Mouse (Mus musculus): Measurements from ENCODE around the gene Sccpdh. TPM values are rescaled to one million over a fixed set of nuclear protein-coding genes. Genes with fewer than 3 reads are reported as not detected.

Sccpdh gene
- polyA plus RNA-seq (2014; fragmentation: Nextera tagmentation; extraction: Ambion mirVana) = 114 and 125 TPM in 2 replicates

DNA sequence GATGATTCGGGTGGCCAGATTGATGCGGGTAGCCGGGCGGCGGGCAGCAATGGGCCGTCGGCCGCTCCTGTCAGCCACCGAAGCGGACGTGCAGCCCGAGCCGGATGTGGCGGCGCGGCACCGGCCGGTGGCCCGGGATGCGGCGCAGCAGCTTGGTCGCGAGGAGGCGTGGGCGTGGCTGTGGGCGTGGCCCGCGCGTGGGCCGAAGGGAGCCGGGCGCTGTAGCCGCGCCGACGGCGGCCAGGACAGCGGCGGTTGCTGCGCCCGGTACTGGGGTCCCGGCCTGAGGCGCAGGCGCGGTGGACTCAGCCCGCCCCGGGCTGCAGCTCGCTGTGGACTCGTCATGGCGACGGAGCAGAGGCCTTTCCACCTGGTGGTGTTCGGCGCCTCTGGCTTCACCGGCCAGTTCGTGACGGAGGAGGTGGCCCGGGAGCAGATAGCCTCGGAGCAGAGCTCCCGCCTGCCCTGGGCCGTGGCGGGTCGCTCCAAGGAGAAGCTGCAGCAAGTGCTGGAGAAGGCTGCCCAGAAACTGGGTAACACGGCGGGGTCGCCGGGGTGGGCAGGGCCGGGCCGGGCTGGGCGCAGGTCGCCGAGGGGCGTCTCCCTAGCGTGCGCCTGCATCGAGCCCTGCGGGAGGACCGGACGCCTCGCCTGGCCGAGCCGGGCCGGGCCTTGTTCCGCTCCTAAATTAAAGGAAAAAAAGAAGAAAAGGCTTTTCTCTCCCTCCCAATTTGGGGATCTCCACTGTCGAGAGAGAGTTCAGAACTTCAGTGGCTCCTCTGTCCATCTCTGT, at the start of gene Sccpdh:
Sccpdh (plus strand) TSS at position 198 of the 793 bp plus-strand sequence.
- Histone ChIP-seq H3K36me3 (ENCODE audit: control insufficient read depth, insufficient read depth, low read length) (peaks cover 7% of the 10 kb centered on the region; the same call in 1 of the 2 replicates), H3K27ac (ENCODE audit: low read depth, low read length) (peak within 1 kb of the TSS; percentile 71), H3K4me2 (ENCODE audit: low read length) (peak within 1 kb of the TSS; percentile 69), H3K27me3 (replicated peaks; ENCODE audit: control insufficient read depth, insufficient read depth, low read length) (no peaks in the 10 kb centered on the region), H3K4me1 (ENCODE audit: control insufficient read depth, insufficient read depth, low read length) (peaks cover 5% of the 10 kb centered on the region; the same call in 1 of the 2 replicates), H3K9ac (ENCODE audit: low read length) (peak within 1 kb of the TSS; percentile 90), H3K9me3 (replicated peaks; ENCODE audit: control insufficient read depth, low read length) (no peaks in the 10 kb centered on the region), H3K4me3 (ENCODE audit: low read depth, low read length) (peak within 1 kb of the TSS; percentile 86)
- WGBS = under 1% methylated on average over 83 of the region's 84 CpGs
- DNase-seq (ENCODE audit: low spot score) = peak; percentile 86
- peak; percentile 95 for ATAC-seq

DNA sequence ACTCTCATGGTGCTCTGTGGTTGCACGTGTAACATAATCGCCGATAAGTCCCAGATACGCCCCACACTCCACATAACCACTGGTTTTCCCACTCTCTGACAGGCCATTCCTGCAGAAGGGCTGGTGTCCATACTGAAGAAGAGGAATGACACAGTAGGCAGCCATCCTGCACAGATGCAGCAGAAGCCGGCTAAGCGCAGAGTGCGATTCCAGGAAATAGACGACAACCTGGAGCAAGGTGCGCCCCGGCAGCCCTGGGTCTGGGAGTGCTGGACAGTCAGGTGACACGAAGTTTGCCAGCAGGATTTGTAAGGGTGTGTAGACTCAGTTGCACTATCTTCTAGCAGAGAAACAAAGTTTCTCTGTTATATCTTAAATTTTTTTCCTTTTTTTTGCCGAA, 45.3 kb upstream of the Sccpdh start:
- Histone ChIP-seq H3K27me3 (replicated peaks; ENCODE audit: control insufficient read depth, insufficient read depth, low read length) (no peaks in the 10 kb centered on the region), H3K27ac (ENCODE audit: low read depth, low read length) (no peak overlapping the region), H3K4me1 (ENCODE audit: control insufficient read depth, insufficient read depth, low read length) (no peaks in the 10 kb centered on the region), H3K4me2 (ENCODE audit: low read length) (no peak overlapping the region), H3K9ac (ENCODE audit: low read length) (no peak overlapping the region), H3K9me3 (replicated peaks; ENCODE audit: control insufficient read depth, low read length) (no peaks in the 10 kb centered on the region), H3K36me3 (ENCODE audit: control insufficient read depth, insufficient read depth, low read length) (peaks cover 21% of the 10 kb centered on the region), H3K4me3 (ENCODE audit: low read depth, low read length) (no peak overlapping the region)
- 93% methylated on average over 12 of the region's 12 CpGs for WGBS
- DNase-seq (ENCODE audit: low spot score) (no peak), ATAC-seq (no peak)

DNA sequence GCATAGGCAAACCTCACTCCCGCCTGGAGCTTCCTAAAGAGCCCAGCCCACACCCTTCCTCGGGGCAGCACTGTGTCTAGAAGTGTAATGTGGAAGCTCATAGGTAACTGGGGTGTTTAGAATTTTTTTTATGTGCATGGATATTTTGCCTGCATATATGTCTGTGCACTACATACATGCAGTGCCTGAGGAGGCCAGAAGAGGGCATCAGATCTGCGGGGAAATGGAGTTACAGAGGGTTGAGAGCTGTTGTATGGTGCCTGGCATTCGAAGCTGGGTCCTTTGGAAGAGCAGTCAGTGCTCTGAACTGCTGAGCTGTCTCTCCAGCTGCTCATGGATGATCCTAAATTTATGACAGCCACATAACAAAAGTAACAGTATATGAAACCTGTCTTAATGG, 44.4 kb upstream of the Sccpdh start:
- peak; percentile 44; the same call in 1 of the 2 replicates for ATAC-seq
- H3K4me1 ChIP-seq (ENCODE audit: control insufficient read depth, insufficient read depth, low read length) = no peaks in the 10 kb centered on the region
- H3K27ac ChIP-seq (ENCODE audit: low read depth, low read length) = no peak overlapping the region
- peaks cover 21% of the 10 kb centered on the region for H3K36me3 ChIP-seq (ENCODE audit: control insufficient read depth, insufficient read depth, low read length)
- H3K4me3 ChIP-seq (ENCODE audit: low read depth, low read length) = no peak overlapping the region
- H3K9me3 ChIP-seq (replicated peaks; ENCODE audit: control insufficient read depth, low read length) = no peaks in the 10 kb centered on the region
- WGBS = 58% methylated on average over 4 of the region's 4 CpGs
- no peak overlapping the region for H3K9ac ChIP-seq (ENCODE audit: low read length)
- H3K27me3 ChIP-seq (replicated peaks; ENCODE audit: control insufficient read depth, insufficient read depth, low read length) = no peaks in the 10 kb centered on the region
- DNase-seq (ENCODE audit: low spot score) = peak; percentile 47
- H3K4me2 ChIP-seq (ENCODE audit: low read length) = no peak overlapping the region

DNA sequence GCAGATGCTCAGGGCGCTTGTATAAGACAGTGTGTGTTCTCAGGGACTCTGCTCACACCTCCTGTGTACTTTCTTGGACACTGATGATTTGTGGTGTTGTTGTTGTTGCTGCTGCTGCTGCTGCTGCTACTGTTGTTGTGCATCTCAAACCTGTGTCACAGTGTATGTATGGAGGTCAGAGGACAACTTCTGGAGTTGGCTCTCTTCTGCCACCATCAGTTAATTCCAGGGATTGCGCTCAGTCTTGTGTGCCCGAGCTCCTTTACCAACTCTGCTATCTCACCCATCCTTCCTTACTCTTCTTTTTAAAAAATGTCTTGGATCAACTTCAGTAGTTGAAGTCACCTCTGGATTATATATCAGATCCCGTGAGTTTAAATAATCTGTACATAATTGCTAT, 43.7 kb upstream of the Sccpdh start:
- DNase-seq (ENCODE audit: low spot score) = peak; percentile 45
- no peaks in the 10 kb centered on the region for H3K27me3 ChIP-seq (replicated peaks; ENCODE audit: control insufficient read depth, insufficient read depth, low read length)
- H3K9ac ChIP-seq (ENCODE audit: low read length) = no peak overlapping the region
- no peak overlapping the region for H3K27ac ChIP-seq (ENCODE audit: low read depth, low read length)
- no peaks in the 10 kb centered on the region for H3K9me3 ChIP-seq (replicated peaks; ENCODE audit: control insufficient read depth, low read length)
- no peak overlapping the region for H3K4me2 ChIP-seq (ENCODE audit: low read length)
- H3K4me1 ChIP-seq (ENCODE audit: control insufficient read depth, insufficient read depth, low read length) = no peaks in the 10 kb centered on the region
- peaks cover 21% of the 10 kb centered on the region for H3K36me3 ChIP-seq (ENCODE audit: control insufficient read depth, insufficient read depth, low read length)
- WGBS = 71% methylated on average over 4 of the region's 4 CpGs
- ATAC-seq = 0 out of 2 replicates have a peak, but pooled peaks have one; percentile 44
- no peak overlapping the region for H3K4me3 ChIP-seq (ENCODE audit: low read depth, low read length)

DNA sequence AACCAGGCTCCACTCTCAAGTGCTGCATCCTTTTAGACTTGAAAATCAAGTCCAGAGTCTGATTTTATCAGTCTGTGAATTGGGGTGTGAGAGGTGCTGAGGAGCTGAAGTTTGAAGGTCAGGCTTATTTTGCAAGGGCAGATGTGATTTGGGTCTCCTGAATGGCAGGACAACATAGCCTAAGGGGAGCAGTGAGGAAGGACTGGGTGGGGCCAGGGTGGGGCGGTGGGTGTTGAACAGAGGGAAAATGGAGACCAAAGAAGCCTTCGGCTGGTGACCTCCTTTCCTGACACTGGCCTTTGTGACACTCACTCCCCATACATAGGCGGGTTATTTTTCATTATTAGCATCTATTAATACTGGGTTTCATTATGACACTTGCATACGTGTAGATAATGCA, 40.2 kb upstream of the Sccpdh start:
- no peaks in the 10 kb centered on the region for H3K27me3 ChIP-seq (replicated peaks; ENCODE audit: control insufficient read depth, insufficient read depth, low read length)
- H3K4me1 ChIP-seq (ENCODE audit: control insufficient read depth, insufficient read depth, low read length) = no peaks in the 10 kb centered on the region
- no peak for ATAC-seq
- no peak overlapping the region for H3K4me3 ChIP-seq (ENCODE audit: low read depth, low read length)
- no peak overlapping the region for H3K9ac ChIP-seq (ENCODE audit: low read length)
- no peak overlapping the region for H3K27ac ChIP-seq (ENCODE audit: low read depth, low read length)
- H3K4me2 ChIP-seq (ENCODE audit: low read length) = no peak overlapping the region
- H3K9me3 ChIP-seq (replicated peaks; ENCODE audit: control insufficient read depth, low read length) = no peaks in the 10 kb centered on the region
- H3K36me3 ChIP-seq (ENCODE audit: control insufficient read depth, insufficient read depth, low read length) = peaks cover 21% of the 10 kb centered on the region
- no peak for DNase-seq (ENCODE audit: low spot score)
- WGBS = 89% methylated on average over 4 of the region's 4 CpGs

DNA sequence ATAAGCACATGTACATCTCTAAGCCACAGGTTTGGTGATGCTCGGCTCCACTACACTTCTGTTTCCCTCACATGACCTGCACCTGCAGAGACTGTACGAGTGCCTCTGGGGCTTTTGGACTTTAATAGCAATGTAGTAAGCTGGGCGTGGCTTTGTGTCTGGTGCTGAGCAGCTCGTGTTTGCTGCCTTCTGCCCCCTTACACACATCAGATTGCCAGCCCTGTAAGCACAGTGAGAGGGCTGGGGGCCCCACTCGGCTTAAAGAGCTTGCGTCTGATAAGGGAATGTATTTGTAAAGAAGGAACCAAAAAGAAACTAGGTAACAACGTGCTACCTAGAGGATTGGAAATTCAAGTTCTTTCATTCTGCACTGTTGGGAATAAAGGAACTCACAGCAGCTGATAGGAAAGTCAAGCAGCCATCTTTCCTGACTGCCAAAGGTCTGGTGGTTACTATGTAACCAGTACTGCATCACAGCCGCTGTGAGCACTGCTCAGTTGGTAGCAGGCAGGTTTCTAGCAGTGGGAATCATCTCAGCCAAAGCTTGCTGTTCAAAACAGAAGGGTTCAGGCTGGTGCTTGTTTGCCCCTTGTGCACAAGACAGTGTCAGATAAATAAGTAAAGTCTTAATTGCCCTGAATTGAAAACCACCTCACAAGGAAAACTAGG, 39.4 kb upstream of the Sccpdh start:
- no peak for DNase-seq (ENCODE audit: low spot score)
- no peak for ATAC-seq
- Histone ChIP-seq H3K36me3 (ENCODE audit: control insufficient read depth, insufficient read depth, low read length) (peaks cover 19% of the 10 kb centered on the region), H3K27me3 (replicated peaks; ENCODE audit: control insufficient read depth, insufficient read depth, low read length) (no peaks in the 10 kb centered on the region), H3K27ac (ENCODE audit: low read depth, low read length) (no peak overlapping the region), H3K9me3 (replicated peaks; ENCODE audit: control insufficient read depth, low read length) (no peaks in the 10 kb centered on the region), H3K9ac (ENCODE audit: low read length) (no peak overlapping the region), H3K4me3 (ENCODE audit: low read depth, low read length) (no peak overlapping the region), H3K4me1 (ENCODE audit: control insufficient read depth, insufficient read depth, low read length) (no peaks in the 10 kb centered on the region), H3K4me2 (ENCODE audit: low read length) (no peak overlapping the region)
- 71% methylated on average over 8 of the region's 8 CpGs for WGBS

DNA sequence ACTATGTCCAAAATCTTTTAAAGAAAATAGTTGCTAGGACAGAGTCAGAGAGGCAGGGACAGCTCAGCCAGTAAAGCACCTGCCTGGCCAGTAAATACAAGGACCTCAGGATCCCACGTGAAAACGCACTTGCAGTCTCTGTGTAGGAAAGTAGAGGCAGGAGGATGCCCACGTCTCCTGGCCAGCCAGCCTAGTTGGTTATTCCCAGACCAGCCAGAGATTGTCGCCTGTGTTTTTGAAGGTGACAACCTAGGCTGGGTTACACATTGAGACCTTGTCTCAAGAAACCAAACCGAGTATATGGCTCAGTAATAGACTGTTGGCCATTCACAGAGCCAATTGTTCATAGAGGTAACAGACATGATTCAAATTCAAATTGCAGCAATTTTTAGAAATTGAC, 38.7 kb upstream of the Sccpdh start:
- Histone ChIP-seq H3K9me3 (replicated peaks; ENCODE audit: control insufficient read depth, low read length) (no peaks in the 10 kb centered on the region), H3K4me2 (ENCODE audit: low read length) (no peak overlapping the region), H3K9ac (ENCODE audit: low read length) (no peak overlapping the region), H3K4me3 (ENCODE audit: low read depth, low read length) (no peak overlapping the region), H3K4me1 (ENCODE audit: control insufficient read depth, insufficient read depth, low read length) (no peaks in the 10 kb centered on the region), H3K27ac (ENCODE audit: low read depth, low read length) (no peak overlapping the region), H3K27me3 (replicated peaks; ENCODE audit: control insufficient read depth, insufficient read depth, low read length) (no peaks in the 10 kb centered on the region), H3K36me3 (ENCODE audit: control insufficient read depth, insufficient read depth, low read length) (peaks cover 19% of the 10 kb centered on the region)
- ATAC-seq = no peak
- DNase-seq (ENCODE audit: low spot score) = no peak
- WGBS = 72% methylated on average over 5 of the region's 5 CpGs

DNA sequence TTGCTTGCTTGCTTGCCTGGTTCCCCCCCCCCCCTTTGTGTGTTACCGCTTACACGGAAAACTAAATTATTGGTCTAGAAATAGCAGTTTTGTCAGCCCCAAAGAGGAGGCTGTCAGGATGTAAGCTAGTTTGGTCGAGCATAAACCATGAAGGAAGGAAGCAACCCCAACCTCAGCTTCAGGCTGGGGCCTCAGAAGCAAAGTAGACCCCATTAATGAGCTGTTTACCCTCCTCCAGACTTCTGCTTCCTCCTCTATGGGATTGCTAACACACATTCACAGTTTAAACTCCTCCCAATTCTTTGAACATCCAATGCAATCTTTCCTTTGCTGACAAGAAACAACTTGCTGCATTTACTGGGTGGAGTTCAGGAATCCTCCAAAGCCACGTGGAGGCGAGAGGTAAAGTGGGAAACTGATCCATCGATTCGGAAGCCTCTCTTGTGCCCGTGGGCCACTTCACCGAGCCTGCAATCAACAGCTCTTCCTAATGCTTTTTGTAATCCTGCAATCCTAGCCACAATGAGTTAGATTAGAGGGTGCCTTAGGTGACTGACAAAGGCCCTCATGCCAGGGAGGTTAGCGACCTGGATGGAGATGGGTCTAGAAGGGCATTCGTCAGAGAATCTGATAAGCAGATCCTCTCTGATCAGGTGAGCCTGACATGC, 35.1 kb upstream of the Sccpdh start:
- Histone ChIP-seq H3K4me1 (ENCODE audit: control insufficient read depth, insufficient read depth, low read length) (no peaks in the 10 kb centered on the region), H3K9me3 (replicated peaks; ENCODE audit: control insufficient read depth, low read length) (no peaks in the 10 kb centered on the region), H3K27me3 (replicated peaks; ENCODE audit: control insufficient read depth, insufficient read depth, low read length) (no peaks in the 10 kb centered on the region), H3K9ac (ENCODE audit: low read length) (no peak overlapping the region), H3K27ac (ENCODE audit: low read depth, low read length) (no peak overlapping the region), H3K36me3 (ENCODE audit: control insufficient read depth, insufficient read depth, low read length) (no peaks in the 10 kb centered on the region), H3K4me2 (ENCODE audit: low read length) (no peak overlapping the region), H3K4me3 (ENCODE audit: low read depth, low read length) (no peak overlapping the region)
- WGBS = 79% methylated on average over 11 of the region's 11 CpGs
- DNase-seq (ENCODE audit: low spot score) (no peak), ATAC-seq (no peak)

All from forebrain, embryonic 14.5 days (tissue).